Mouse (Mus musculus) midbrain, embryonic 13.5 days (tissue): Measurements from ENCODE around the gene Adamts12. TPM values are rescaled to one million over a fixed set of nuclear protein-coding genes. Genes with fewer than 3 reads are reported as not detected.
A peak's percentile ranks its signal among the peaks of the same experiment; 100 is the strongest.

Experiments
- ATAC-seq: fragments of 200-750 bp; cut with Nextera tagmentation; 2 replicates; pipeline ENCODE4 v1.8.0; 2017; ENCODE audit warnings: mild to moderate bottlenecking, moderate TSS enrichment, moderate library complexity
- H3K27ac ChIP-seq: fragments of 300-500 bp; sonication (generic); 2 replicates; pipeline ENCODE4 v1.5.1; 2015; ENCODE audit warnings: inconsistent platforms, mild to moderate bottlenecking, moderate library complexity
- H3K27me3 ChIP-seq: fragments of 300-500 bp; sonication (generic); 2 replicates; pipeline ENCODE4 v1.6.1; 2015; ENCODE audit warnings: mild to moderate bottlenecking, inconsistent platforms
- H3K36me3 ChIP-seq: fragments of 300-500 bp; sonication (generic); 2 replicates; pipeline ENCODE4 v1.6.1; 2015; ENCODE audit warnings: mild to moderate bottlenecking, inconsistent platforms
- H3K4me1 ChIP-seq: fragments of 300-500 bp; sonication (generic); replicated peaks from 2 replicates; pipeline ENCODE4 v1.6.1; 2015; ENCODE audit warnings: inconsistent platforms
- H3K4me2 ChIP-seq: fragments of 300-500 bp; sonication (generic); replicated peaks from 2 replicates; pipeline ENCODE4 v1.6.1; 2015; ENCODE audit warnings: moderate library complexity, mild to moderate bottlenecking, inconsistent platforms
- H3K4me3 ChIP-seq: fragments of 300-500 bp; sonication (generic); replicated peaks from 2 replicates; pipeline ENCODE4 v1.5.1; 2015; ENCODE audit warnings: mild to moderate bottlenecking, inconsistent platforms
- H3K9ac ChIP-seq: fragments of 300-500 bp; sonication (generic); replicated peaks from 2 replicates; pipeline ENCODE4 v1.6.1; 2015; ENCODE audit warnings: mild to moderate bottlenecking, inconsistent platforms
- H3K9me3 ChIP-seq: fragments of 300-500 bp; sonication (generic); 2 replicates; pipeline ENCODE4 v1.6.1; 2016; ENCODE audit warnings: mild to moderate bottlenecking, inconsistent platforms
- WGBS: fragments of 180-500 bp; shearing (Covaris S2); methylation state at CpG from one replicate; pipeline ENCODE4 v1.1.7; 2015; 5-methylcytosine and 5-hydroxymethylcytosine counted together
- polyA plus RNA-seq: library from polyadenylated mRNA; unstranded; fragments of >200 nt; fragmentation: Nextera tagmentation; extraction: Ambion mirVana; gene quantifications from 2 replicates; pipeline ENCODE4 v1.2.1, GENCODE M21; 2015

The Adamts12 gene
- polyA plus RNA-seq, 1 experiment from 2014 or later, result 1.5 TPM

DNA sequence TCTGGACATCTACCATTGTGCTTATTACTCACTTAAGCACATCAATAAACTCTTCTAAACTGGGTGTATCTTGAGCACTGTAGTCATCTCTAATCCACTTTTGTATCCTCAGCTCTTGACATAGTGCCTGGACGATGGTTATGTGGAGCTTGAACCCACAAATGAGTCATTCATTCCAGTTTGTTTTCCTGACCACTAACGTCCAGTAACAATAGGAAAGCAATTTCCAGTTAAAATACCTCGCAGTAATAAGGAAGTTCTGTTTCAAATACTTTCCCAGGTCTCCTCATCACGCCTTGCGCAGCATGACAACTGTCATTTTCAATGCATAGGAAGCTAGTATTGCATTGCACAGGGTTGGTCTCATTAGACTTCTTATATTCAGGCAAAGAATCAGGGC lies 21.8 kb upstream of the Adamts12 start:
- no peak overlapping the region for H3K4me3 ChIP-seq
- peaks cover 12% of the 10 kb centered on the region for H3K27me3 ChIP-seq
- H3K27ac ChIP-seq, result no peak overlapping the region
- H3K4me2 ChIP-seq, result no peak overlapping the region
- WGBS, result 88% methylated on average over 5 of the region's 5 CpGs
- H3K4me1 ChIP-seq, result peaks cover 1% of the 10 kb centered on the region
- no peak overlapping the region for H3K9ac ChIP-seq
- H3K36me3 ChIP-seq, result no peaks in the 10 kb centered on the region
- no peak for ATAC-seq
- H3K9me3 ChIP-seq, result no peaks in the 10 kb centered on the region

DNA sequence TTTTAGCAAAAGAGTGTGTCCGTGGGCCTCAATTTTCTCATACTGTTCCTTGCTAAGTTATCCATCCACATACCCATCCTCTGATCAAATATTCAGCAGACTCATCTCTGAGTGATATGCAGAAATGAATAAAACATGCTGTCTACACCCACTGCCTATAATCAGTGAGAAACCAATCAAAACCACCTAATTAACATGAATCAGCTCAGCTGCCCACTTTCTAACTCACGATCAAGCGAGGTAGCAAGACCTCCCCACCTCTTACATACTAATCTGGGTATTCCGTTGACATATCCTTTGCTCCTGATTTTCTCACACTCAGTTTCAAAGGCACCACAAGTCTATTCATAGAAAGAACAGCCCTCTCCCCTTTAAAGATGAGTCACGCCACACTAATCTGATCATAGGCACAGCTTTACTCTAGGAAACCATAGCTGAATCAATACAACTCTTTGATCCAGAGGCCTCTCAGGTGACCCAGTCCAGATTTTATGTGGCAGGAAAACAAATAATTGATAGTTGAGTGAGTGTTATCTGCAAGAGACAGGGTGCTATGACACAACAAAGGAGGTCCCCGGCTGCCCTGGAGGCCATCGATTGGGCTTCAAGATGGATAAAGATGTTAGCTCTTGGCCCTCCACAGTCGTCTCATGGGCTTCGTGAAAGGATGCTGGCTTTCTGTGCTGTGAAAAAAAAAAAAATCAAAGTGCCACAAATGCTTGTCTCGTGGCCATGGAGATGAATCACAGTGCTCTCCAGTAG lies 10.7 kb upstream of the Adamts12 start:
- Histone ChIP-seq H3K27me3 (peaks cover 5% of the 10 kb centered on the region; the same call in 1 of the 2 replicates), H3K36me3 (no peaks in the 10 kb centered on the region), H3K4me3 (no peak overlapping the region), H3K4me2 (no peak overlapping the region), H3K9ac (no peak overlapping the region), H3K4me1 (peaks cover 15% of the 10 kb centered on the region), H3K9me3 (no peaks in the 10 kb centered on the region), H3K27ac (no peak overlapping the region)
- ATAC-seq, result peak; percentile 92
- 22% methylated on average over 10 of the region's 10 CpGs for WGBS

DNA sequence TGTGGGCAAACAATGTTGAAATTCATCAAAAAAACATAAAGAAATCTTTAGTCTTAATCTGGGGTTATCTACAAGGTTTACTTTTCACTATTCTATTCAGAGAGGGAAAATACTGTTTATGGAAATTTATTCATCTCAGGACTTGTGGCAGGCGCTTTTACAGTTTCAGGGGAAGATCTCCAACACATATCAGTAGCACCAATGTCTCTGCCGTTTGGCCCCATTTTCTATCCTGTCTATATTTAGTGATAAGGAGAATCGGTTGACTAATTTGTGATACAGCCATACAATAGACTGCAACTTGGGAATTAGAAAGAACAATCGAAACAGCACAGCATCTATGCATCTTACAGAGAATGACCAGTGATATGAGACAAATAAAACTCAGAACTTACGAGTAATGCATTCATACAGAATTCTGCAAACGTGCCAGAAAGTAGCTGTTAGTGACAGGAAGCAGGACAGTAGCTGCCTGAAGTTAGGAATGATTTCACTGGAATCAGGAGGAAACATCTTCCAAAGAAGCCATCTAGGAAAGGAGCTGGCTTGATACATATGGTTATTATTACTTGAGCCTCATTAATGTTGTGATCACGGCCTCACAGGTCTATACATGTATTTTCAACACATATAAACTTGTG lies 10.0 kb upstream of the Adamts12 start:
- H3K4me1 ChIP-seq, result peaks cover 15% of the 10 kb centered on the region
- H3K9me3 ChIP-seq, result no peaks in the 10 kb centered on the region
- no peak overlapping the region for H3K9ac ChIP-seq
- no peak overlapping the region for H3K27ac ChIP-seq
- no peak overlapping the region for H3K4me2 ChIP-seq
- peaks cover 5% of the 10 kb centered on the region; the same call in 1 of the 2 replicates for H3K27me3 ChIP-seq
- H3K4me3 ChIP-seq, result no peak overlapping the region
- ATAC-seq, result no peak
- WGBS, result 51% methylated on average over 7 of the region's 7 CpGs
- no peaks in the 10 kb centered on the region for H3K36me3 ChIP-seq

DNA sequence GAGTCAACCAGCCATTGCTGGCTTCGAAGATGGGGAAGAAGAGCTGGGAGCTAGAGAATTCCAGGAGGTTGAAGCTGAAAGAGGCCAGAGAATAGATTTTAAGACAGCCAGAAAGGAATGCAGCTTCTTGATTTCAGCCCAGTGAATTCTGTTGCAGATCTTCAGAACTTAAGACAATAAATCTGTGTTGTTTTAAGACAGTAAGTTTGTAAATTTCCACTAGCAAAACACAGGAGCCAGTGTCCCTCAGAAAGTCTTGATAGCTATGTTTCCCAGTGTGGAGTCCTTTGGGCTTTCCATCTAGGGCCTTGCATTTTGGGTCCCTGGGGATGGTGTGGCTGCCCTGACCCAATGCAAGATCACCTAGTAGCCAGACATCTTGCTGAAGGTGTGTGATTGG lies 1.7 kb upstream of the Adamts12 start:
- no peak overlapping the region for H3K9ac ChIP-seq
- H3K27me3 ChIP-seq, result 0 out of 2 replicates have a peak, but pooled peaks cover 4% of the 10 kb centered on the region
- H3K27ac ChIP-seq, result no peak overlapping the region
- H3K9me3 ChIP-seq, result no peaks in the 10 kb centered on the region
- no peak overlapping the region for H3K4me2 ChIP-seq
- ATAC-seq, result no peak
- H3K4me1 ChIP-seq, result peaks cover 25% of the 10 kb centered on the region
- H3K36me3 ChIP-seq, result no peaks in the 10 kb centered on the region
- WGBS, result 89% methylated on average over 1 of the region's 1 CpGs
- no peak overlapping the region for H3K4me3 ChIP-seq

DNA sequence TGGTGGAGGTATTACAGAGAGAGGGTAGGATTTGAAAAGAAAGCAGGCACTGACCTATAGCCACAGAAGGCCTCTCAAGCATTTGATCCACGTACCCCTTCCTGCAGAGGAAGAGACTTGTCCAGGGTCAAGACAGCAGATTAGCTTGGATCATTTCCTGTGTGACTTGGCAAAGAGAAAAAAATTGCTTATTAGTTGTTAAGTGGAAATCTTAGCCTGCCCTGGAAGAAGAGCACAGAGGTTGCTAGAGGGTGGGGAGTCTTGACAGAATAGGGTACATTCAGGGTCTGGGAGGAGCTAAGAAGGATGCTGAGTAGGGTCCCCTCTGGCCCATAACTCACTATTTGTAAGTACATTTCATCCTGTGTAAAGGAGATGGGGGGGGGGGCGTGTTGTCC lies 431 bp upstream of the Adamts12 start:
- Histone ChIP-seq H3K9ac (no peak overlapping the region), H3K4me3 (no peak overlapping the region), H3K4me1 (peaks cover 25% of the 10 kb centered on the region), H3K27ac (no peak overlapping the region), H3K36me3 (no peaks in the 10 kb centered on the region), H3K4me2 (peak overlapping the region; percentile 53; the same call in 1 of the 2 replicates), H3K9me3 (no peaks in the 10 kb centered on the region), H3K27me3 (0 out of 2 replicates have a peak, but pooled peaks cover 4% of the 10 kb centered on the region)
- 9% methylated on average over 2 of the region's 2 CpGs for WGBS
- ATAC-seq, result peak; percentile 41

DNA sequence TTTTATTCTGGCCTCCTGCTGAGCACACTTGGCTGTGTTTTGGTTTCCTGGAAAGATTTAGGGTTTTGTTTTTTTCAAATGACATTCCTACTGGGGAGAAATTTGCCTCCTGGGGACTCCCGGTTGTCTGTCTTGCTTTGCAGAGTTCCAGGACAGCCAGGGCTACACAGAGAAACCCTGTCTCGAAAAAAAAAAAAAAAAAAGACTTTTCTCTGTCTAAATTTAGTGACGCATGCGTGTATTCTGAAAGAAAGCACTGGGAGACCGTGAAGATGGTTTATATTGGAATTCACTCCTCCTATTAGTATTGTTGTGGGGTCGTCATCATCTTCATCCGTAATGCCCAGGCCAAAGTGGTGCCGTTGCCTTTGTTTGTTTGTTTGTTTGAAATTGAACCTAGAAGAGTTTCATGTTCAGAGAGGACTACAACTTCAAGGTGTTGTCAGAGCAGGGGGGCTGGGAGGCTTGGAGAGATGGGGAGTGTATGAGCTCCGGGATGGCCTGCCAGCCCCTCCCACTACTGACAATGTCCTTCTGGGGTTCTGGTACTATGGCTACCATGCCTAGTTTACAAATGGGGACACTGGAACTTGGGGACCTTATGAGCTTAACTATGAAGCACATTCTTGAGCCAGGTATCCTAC lies 1.1 kb downstream of the Adamts12 start:
- Histone ChIP-seq H3K27me3 (0 out of 2 replicates have a peak, but pooled peaks cover 2% of the 10 kb centered on the region), H3K27ac (no peak overlapping the region), H3K4me1 (peaks cover 25% of the 10 kb centered on the region), H3K4me3 (peak overlapping the region; percentile 30), H3K4me2 (peak overlapping the region; percentile 53), H3K9me3 (no peaks in the 10 kb centered on the region), H3K9ac (peak overlapping the region; percentile 39; the same call in 1 of the 2 replicates), H3K36me3 (no peaks in the 10 kb centered on the region)
- ATAC-seq, result peak; percentile 13; the same call in 1 of the 2 replicates
- 11% methylated on average over 9 of the region's 9 CpGs for whole genome bisulfite sequencing

DNA sequence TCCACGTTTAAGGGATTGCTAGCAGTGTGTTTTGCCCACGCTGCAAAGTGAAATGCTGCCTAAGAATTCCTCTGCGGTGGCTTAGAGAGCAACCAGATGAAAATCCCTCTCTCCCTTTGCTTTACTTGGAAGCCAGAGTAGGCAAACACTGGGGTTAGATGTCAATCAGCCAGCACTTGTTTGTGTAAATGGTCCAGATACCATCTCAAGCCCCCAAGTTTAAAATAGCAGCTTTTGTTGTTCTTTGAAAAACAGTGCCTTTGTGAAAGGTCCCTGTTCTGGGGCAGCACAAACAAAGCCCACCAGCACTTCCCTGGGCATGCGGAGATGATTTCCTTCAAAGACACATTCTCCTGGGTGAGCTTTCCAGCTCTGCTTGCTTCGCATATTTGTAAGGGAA lies 1.7 kb downstream of the Adamts12 start:
- no peaks in the 10 kb centered on the region for H3K27me3 ChIP-seq
- ATAC-seq, result no peak
- no peaks in the 10 kb centered on the region for H3K36me3 ChIP-seq
- H3K27ac ChIP-seq, result no peak overlapping the region
- peak overlapping the region; percentile 53 for H3K4me2 ChIP-seq
- H3K4me1 ChIP-seq, result peaks cover 25% of the 10 kb centered on the region
- H3K9me3 ChIP-seq, result no peaks in the 10 kb centered on the region
- H3K4me3 ChIP-seq, result peak overlapping the region; percentile 30
- 0 out of 2 replicates have a peak overlapping the region, but pooled peaks have one; percentile 12 for H3K9ac ChIP-seq
- WGBS, result 5% methylated on average over 5 of the region's 5 CpGs

DNA sequence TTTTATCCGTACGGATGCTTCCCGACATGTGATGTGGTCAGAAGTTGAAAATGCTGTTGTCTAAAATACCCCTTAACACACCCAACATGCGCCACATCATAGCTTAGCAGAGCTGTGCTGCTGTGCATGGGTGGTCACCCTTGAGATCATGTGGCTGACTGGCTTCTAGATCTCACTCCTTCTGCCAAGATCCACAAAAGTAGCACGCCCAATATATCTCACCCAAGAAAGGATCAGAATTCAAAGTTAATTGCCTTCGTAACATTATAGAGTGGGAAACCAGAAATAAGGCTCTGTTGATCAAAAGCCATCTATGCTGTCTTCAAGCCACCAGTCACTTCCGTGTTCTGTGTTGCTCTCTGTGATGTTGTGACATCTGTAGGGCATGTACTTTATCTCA lies 3.3 kb downstream of the Adamts12 start:
- no peak for ATAC-seq

DNA sequence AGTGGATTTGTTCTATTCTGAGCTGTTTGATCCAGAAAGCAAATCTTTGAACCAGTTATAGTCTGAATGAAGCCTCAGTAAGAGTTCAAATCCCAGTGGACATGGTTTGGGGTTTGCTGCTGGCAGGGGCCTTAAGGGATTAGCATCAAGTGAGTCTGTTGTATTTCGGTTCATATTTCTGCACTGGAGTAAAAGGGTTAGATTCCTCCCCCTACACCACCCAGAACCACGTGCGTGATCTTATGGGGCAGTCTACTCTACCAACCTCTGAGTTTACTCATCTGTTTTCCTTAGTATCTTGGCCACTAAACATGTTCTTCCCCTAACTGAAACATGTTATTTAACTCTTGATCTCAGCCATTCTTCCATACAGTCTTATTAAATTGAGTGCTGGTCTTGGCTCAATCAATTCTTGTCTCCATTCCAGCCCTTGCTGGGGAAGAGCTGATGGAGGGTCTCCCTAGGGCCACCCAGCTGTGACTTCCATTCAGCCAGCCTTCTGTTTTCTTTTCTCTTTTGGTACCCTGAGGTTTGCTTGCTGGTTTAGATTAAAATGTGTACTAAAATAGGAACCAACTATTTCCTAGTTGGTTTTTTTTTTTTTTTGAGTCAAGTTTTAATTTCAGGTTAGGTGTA lies 11.3 kb downstream of the Adamts12 start:
- no peak for ATAC-seq
- H3K4me2 ChIP-seq, result no peak overlapping the region

More for the DNA sequence above, 3.3 kb downstream of the Adamts12 start:
- no peak overlapping the region for H3K4me3 ChIP-seq
- H3K9me3 ChIP-seq, result no peaks in the 10 kb centered on the region
- H3K4me2 ChIP-seq, result no peak overlapping the region
- peaks cover 25% of the 10 kb centered on the region for H3K4me1 ChIP-seq
- H3K27me3 ChIP-seq, result no peaks in the 10 kb centered on the region
- no peak overlapping the region for H3K27ac ChIP-seq
- 85% methylated on average over 7 of the region's 7 CpGs for WGBS
- no peaks in the 10 kb centered on the region for H3K36me3 ChIP-seq
- no peak overlapping the region for H3K9ac ChIP-seq

DNA sequence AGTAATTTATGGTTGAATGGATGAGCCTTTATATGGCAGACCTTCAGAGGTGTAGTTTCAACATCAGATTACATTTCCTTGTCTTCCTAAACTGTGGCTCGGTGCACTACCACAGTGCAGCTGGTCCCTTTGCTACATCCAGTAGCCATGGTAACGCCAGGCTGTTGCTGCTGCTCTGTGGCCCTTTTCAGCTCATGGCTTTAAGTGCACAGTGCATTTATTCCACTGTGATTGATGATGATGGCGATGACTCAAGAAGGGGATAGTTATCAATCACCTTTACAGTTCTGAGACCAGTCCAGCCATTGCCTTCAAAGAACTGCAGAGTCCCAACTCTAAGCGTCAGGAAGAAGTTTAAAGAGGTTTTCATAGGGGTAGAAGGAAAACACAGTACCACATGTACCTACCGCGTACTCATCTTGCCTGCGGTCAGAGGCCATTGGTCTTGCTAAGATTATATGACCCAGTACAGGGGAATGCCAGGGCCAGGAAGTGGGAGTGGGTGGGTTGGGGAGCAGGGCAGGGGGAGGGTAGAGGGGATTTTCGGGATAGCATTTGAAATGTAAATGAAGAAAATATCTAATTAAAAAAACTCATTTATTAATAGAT lies 18.5 kb downstream of the Adamts12 start:
- peak; percentile 93 for ATAC-seq
- Histone ChIP-seq H3K4me1 (peaks cover 5% of the 10 kb centered on the region; the same call in 1 of the 2 replicates), H3K4me3 (no peak overlapping the region), H3K4me2 (no peak overlapping the region), H3K27ac (no peak overlapping the region), H3K9me3 (no peaks in the 10 kb centered on the region), H3K36me3 (no peaks in the 10 kb centered on the region), H3K27me3 (no peaks in the 10 kb centered on the region), H3K9ac (no peak overlapping the region)
- 73% methylated on average over 8 of the region's 8 CpGs for WGBS

More for the DNA sequence above, 11.3 kb downstream of the Adamts12 start:
- no peak overlapping the region for H3K4me3 ChIP-seq
- H3K36me3 ChIP-seq, result no peaks in the 10 kb centered on the region
- H3K27ac ChIP-seq, result no peak overlapping the region
- WGBS, result 85% methylated on average over 3 of the region's 3 CpGs
- no peak overlapping the region for H3K9ac ChIP-seq
- H3K27me3 ChIP-seq, result no peaks in the 10 kb centered on the region
- no peaks in the 10 kb centered on the region for H3K4me1 ChIP-seq
- H3K9me3 ChIP-seq, result no peaks in the 10 kb centered on the region

DNA sequence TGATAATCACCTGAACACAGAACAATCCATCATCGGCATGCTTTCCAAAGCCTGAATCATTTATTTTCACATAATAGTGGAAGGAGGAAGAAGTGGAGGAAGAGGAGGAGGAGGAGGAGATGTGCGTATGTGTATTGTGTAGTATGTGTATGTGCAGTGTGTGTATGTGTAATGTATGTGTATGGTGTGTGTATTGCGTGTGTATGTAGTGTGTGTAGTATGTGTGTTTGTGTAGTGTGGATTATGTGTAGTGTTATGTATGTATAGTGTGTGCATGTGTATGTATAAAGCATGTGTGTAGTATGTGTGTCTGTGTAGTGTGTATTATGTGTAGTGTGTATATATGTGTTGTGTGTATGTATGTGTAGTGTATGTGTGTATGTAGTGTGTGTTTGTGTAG lies 19.1 kb downstream of the Adamts12 start:
- Histone ChIP-seq H3K9ac (no peak overlapping the region), H3K36me3 (no peaks in the 10 kb centered on the region), H3K4me3 (no peak overlapping the region), H3K4me2 (no peak overlapping the region), H3K27ac (no peak overlapping the region), H3K9me3 (no peaks in the 10 kb centered on the region), H3K4me1 (peaks cover 5% of the 10 kb centered on the region; the same call in 1 of the 2 replicates), H3K27me3 (no peaks in the 10 kb centered on the region)
- WGBS, result 91% methylated on average over 3 of the region's 3 CpGs
- ATAC-seq, result no peak
